Mouse (Mus musculus) stomach, postnatal 0 days (tissue): Measurements from ENCODE around the gene Wars2. TPM values are rescaled to one million over a fixed set of nuclear protein-coding genes. Genes with fewer than 3 reads are reported as not detected.

Experiments used
- ATAC-seq: fragments of 200-750 bp; cut with Nextera tagmentation; 2 replicates; pipeline ENCODE4 v1.8.0; 2017; ENCODE audit not compliant: low FRiP score, low TSS enrichment
- DNase-seq: peaks from one replicate; pipeline ENCODE4 v3.0.0-alpha.2; 2016; ENCODE audit warnings: low spot score
- H3K27ac ChIP-seq: fragments of 300-500 bp; sonication (generic); replicated peaks from 2 replicates; pipeline ENCODE4 v1.5.1; 2014; ENCODE audit warnings: mild to moderate bottlenecking, control low read depth
- H3K27me3 ChIP-seq: fragments of 300-500 bp; sonication (generic); 2 replicates; pipeline ENCODE4 v1.6.1; 2014; ENCODE audit warnings: low read length; ENCODE audit not compliant: control insufficient read depth, insufficient read depth
- H3K36me3 ChIP-seq: fragments of 300-500 bp; sonication (generic); 2 replicates; pipeline ENCODE4 v1.6.1; 2014; ENCODE audit warnings: low read length, mixed read lengths; ENCODE audit not compliant: control insufficient read depth, insufficient read depth
- H3K4me1 ChIP-seq: fragments of 300-500 bp; sonication (generic); replicated peaks from 2 replicates; pipeline ENCODE4 v1.6.1; 2014; ENCODE audit warnings: antibody characterized with exemption; ENCODE audit not compliant: control insufficient read depth, insufficient read depth
- H3K4me2 ChIP-seq: fragments of 300-500 bp; sonication (generic); replicated peaks from 2 replicates; pipeline ENCODE4 v1.6.1; 2014; ENCODE audit warnings: low read depth, mild to moderate bottlenecking, control low read depth, moderate library complexity
- H3K4me3 ChIP-seq: fragments of 300-500 bp; sonication (generic); 2 replicates; pipeline ENCODE4 v1.5.1; 2014; ENCODE audit warnings: low read depth, low read length, control low read depth
- H3K9ac ChIP-seq: fragments of 300-500 bp; sonication (generic); 2 replicates; pipeline ENCODE4 v1.6.1; 2014; ENCODE audit warnings: mild to moderate bottlenecking, low read length, control low read depth, mixed read lengths
- H3K9me3 ChIP-seq: fragments of 300-500 bp; sonication (generic); 2 replicates; pipeline ENCODE4 v1.6.1; 2016; ENCODE audit warnings: low read length; ENCODE audit not compliant: control insufficient read depth
- CTCF ChIP-seq: IDR thresholded peaks from 2 replicates; pipeline ENCODE4 v1.5.1; 2016; ENCODE audit warnings: antibody characterized with exemption, low read depth, mild to moderate bottlenecking, moderate library complexity
- EP300 ChIP-seq: optimal IDR thresholded peaks from 2 replicates; pipeline ENCODE3; 2016; ENCODE audit warnings: antibody characterized with exemption
- WGBS: fragments of 180-500 bp; shearing (Covaris S2); extraction: QIAGEN DNeasy Blood & Tissue Kit; methylation state at CpG from one replicate; pipeline ENCODE4 v1.1.7; 2014; 5-methylcytosine and 5-hydroxymethylcytosine counted together
- polyA plus RNA-seq: library from polyadenylated mRNA; unstranded; fragments of >200 nt; fragmentation: Nextera tagmentation; extraction: Ambion mirVana; gene quantifications from 2 replicates; pipeline ENCODE4 v1.2.1, GENCODE M21; 2015

The Wars2 gene
- polyA plus RNA-seq, 1 experiment from 2014 or later, result 3.1 TPM

DNA sequence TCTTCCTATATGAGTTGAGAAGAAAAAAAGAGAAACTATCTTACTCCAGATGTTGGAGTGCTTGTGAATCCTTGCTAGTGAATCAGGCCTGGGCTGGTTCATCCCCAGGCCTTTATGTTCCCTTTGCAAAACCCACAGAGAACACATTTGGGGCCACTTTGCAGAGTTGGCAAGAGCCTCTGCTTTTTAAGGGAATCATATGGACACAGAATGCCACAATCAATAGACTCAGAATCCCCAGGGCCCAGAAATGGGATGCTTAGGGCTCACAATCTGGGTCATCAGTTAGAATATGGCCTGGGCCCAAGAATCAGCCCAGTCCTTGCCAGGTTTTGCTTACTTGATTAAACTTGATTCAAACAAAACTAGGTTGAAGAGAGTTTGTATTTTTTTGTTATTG lies 62.5 kb downstream of the Wars2 start:
- H3K4me3 ChIP-seq, result no peak overlapping the region
- no peaks in the 10 kb centered on the region for H3K9me3 ChIP-seq
- no peaks in the 10 kb centered on the region for H3K27me3 ChIP-seq
- no peaks in the 10 kb centered on the region for H3K4me1 ChIP-seq
- TF ChIP-seq CTCF, result no peak
- no peaks in the 10 kb centered on the region for H3K36me3 ChIP-seq
- no peak overlapping the region for H3K4me2 ChIP-seq
- H3K27ac ChIP-seq, result no peak overlapping the region
- no peak for DNase-seq
- no peak overlapping the region for H3K9ac ChIP-seq
- ATAC-seq, result no peak

DNA sequence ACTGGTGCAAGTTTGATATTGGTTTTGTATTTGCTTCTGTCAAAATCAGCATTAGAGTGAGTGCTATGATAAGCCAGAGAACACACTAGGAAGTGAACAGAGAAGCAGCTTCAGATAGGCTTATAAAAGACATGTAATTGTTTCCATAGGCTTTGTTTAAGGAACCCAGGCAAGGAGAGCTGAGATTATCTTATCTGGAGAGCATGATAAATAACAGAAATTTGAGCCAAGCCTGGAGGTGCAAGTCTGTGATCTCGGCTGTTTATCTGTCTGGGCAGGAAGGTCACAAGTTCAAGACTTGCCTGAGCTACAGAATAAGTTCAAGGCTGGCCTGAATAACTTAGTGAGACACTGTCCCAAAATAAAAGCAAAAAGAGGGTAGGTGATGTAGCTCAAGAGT lies 67.5 kb downstream of the Wars2 start:
- Histone ChIP-seq H3K4me3 (no peak overlapping the region), H3K27me3 (no peaks in the 10 kb centered on the region), H3K36me3 (no peaks in the 10 kb centered on the region), H3K4me1 (no peaks in the 10 kb centered on the region), H3K4me2 (no peak overlapping the region), H3K9me3 (no peaks in the 10 kb centered on the region), H3K9ac (no peak overlapping the region), H3K27ac (no peak overlapping the region)
- 34% methylated on average over 1 of the region's 1 CpGs for WGBS
- DNase-seq, result no peak
- ATAC-seq, result no peak
- TF ChIP-seq EP300 (no peak), CTCF (no peak)

GRCm38 (mm10) chr3:99211105-99211698 lies 70.3 kb downstream of the Wars2 start:
- WGBS, result 40% methylated on average over 14 of the region's 14 CpGs
- no peaks in the 10 kb centered on the region for H3K4me1 ChIP-seq
- DNase-seq (no peak), ATAC-seq (no peak)
- no peak overlapping the region for H3K4me2 ChIP-seq
- H3K9me3 ChIP-seq, result no peaks in the 10 kb centered on the region
- TF ChIP-seq CTCF (no peak), EP300 (no peak)
- no peak overlapping the region for H3K27ac ChIP-seq
- no peaks in the 10 kb centered on the region for H3K36me3 ChIP-seq
- H3K27me3 ChIP-seq, result no peaks in the 10 kb centered on the region
- H3K4me3 ChIP-seq, result no peak overlapping the region
- H3K9ac ChIP-seq, result no peak overlapping the region

DNA sequence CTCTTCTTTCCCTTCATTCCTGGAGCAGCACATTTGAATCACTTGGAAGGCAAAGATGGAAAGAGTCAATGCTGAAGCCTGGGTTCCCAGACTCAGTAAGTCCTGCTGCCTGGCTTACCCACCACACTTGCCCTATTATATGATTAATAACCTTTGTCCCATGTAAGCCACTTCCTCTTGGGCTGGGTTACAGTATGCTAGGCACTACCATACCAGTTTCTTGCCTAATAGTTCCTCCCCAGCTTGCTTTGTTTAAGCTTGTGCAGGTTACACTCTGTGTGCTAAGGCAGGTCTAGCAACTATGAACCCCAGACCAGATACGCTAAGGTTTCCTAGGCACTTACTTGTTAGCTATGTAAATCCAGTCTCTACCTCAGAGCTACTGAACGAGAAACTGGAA lies 86.9 kb downstream of the Wars2 start:
- WGBS, result 59% methylated on average over 2 of the region's 2 CpGs

GRCm38 (mm10) chr3:99233393-99234318 lies 92.8 kb downstream of the Wars2 start:
- H3K4me1 ChIP-seq, result no peaks in the 10 kb centered on the region
- ATAC-seq (no peak), DNase-seq (peak; percentile 62)
- 9% methylated on average over 20 of the region's 20 CpGs for WGBS
- H3K27ac ChIP-seq, result no peak overlapping the region
- TF ChIP-seq EP300 (no peak), CTCF (peak; percentile 73)
- H3K4me2 ChIP-seq, result peak overlapping the region; percentile 15
- no peaks in the 10 kb centered on the region for H3K36me3 ChIP-seq
- H3K27me3 ChIP-seq, result peaks cover 23% of the 10 kb centered on the region
- H3K9me3 ChIP-seq, result no peaks in the 10 kb centered on the region
- H3K9ac ChIP-seq, result no peak overlapping the region
- peak overlapping the region; percentile 21; the same call in 1 of the 2 replicates for H3K4me3 ChIP-seq

More for the DNA sequence above, 86.9 kb downstream of the Wars2 start:
- no peaks in the 10 kb centered on the region for H3K36me3 ChIP-seq
- DNase-seq (no peak), ATAC-seq (peak; percentile 93)
- no peak overlapping the region for H3K4me3 ChIP-seq
- TF ChIP-seq EP300 (no peak), CTCF (no peak)
- no peaks in the 10 kb centered on the region for H3K27me3 ChIP-seq
- no peak overlapping the region for H3K4me2 ChIP-seq
- no peak overlapping the region for H3K9ac ChIP-seq
- H3K4me1 ChIP-seq, result no peaks in the 10 kb centered on the region
- no peak overlapping the region for H3K27ac ChIP-seq
- H3K9me3 ChIP-seq, result no peaks in the 10 kb centered on the region
